Mouse (Mus musculus): ENCODE data around the gene B020004J07Rik.
"Not testable (repeated sequence)": the region's sequence is repeated elsewhere in the genome, so short reads cannot be mapped to it uniquely, and the experiment has no call there.

The B020004J07Rik gene

GRCm38 (mm10) chr4:101843923-101844322 lies at the start of gene B020004J07Rik:
TSS of gene B020004J07Rik (minus strand) at chr4:101844023.
- DNase-seq, result not testable (repeated sequence)

DNA sequence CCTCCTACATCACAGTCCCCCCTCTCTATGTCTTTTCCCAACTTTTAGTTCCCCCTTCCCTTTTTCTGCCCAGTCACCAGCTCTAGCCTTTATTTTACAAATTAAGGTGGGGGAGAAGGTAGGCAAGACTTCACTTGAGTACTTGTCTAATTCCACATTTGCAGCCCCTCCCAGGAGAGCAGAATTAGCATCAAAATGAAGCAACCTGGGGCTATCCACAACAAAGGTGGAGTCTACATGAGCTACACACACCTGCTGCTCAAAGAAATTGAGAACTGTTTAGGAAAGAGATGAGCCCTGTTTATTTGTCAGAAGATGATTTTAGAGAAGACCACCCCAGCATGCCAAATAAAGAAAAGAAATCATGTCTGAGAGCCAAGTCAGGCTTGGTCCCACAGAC lies 45.6 kb upstream of the B020004J07Rik start:
- no peak for DNase-seq

DNA sequence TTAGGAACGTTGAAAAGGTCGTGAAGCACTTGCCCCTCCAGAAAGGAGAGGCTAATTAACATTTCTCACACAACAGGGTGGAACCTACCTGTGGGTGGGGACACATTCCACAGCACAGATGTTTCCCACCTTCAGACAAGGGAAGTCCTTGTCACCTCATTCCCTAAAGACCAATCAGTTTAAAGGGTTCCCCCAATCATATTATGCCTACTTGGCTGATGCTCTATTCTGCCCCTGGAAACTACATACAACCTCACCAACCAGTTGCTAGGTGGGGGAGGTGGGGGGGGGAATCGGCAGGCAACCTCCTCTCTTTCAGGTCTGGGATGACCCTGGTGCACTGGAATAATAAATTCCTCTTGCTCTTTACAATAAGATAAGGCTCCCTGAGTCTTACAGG lies 39.8 kb upstream of the B020004J07Rik start:
- DNase-seq, result no peak

GRCm38 (mm10) chr4:101875687-101876086 lies 31.9 kb upstream of the B020004J07Rik start:
- DNase-seq, result peak; percentile 6

DNA sequence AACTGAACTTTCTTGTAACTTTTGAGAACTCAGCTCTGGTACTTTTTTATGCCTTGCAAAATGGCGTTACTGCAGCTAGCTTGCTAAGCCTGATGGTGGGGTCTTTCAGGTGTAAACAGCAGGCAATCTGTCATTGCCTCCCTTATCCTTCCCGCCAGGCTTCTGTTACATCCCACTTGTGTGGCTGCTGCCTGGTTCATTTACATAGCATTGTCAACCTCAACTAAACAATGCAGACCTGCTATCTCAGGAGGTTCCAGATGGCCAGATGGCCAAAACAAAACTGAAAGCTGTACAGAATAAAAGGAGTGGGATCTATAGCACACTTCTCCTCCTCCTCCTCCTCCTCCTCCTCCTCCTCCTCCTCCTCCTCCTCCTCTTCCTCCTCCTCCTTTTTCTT lies 28.2 kb upstream of the B020004J07Rik start:
- not testable (repeated sequence) for DNase-seq

DNA sequence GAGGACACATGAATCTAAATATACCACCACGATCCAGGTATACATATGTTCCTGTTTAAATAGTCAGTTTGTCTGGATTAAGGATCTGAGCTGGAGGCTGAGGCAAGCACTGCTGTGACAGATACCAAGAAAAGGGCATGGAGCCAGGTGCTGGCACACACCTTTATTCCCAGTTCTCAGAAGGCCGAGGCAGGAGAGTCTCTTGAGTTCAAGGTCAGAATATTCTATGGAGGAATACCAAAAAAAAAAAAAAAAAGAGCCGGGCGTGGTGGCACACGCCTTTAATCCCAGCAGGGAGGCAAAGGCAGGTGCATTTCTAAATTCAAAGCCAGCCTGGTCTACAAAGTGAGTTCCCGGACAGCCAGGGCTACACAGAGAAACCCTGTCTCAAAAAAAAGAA lies 18.5 kb upstream of the B020004J07Rik start:
- DNase-seq, result no peak

DNA sequence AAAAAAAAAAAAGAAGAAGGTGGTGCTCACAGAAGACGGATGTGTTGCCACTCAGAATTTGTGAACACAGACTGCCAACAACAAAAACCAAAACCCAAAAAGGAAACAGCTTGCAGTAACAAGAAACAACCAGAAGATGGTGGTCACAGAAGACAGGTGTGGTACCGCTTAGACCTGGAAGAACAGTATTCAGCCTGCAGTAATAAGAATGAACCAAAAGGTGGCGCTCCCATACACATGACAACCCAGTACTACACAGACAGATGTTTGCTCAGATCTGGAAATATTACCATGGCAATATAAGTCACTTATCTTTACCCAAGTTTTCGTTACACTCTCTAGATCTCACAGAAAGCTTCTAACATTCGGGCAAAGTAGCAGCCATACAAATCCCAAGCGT lies 17.1 kb upstream of the B020004J07Rik start:
- DNase-seq, result peak; percentile 73

DNA sequence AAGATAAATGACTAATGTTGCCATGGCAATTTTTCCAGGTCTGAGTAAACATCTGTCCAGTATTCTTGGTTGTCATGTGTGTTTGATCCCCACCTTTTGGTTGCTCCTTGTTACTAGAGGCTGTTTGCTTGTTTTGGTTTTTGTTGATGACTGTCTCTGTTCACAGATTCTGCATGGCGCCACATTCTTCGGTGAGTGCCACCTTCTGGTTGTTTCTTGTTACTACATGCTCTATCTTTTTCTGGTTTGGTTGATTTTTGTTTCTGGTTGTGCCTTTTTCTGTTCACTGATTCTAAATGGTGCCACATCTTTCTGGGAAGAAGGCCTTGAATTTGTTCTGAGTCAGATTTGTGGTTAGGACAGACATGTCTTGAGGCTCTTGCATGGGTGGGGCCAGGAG lies 7.1 kb upstream of the B020004J07Rik start:
- DNase-seq, result no peak

Measured in kidney, adult 9 months (tissue).